Mouse (Mus musculus): ENCODE measurements around the gene Gm5580. TPM values are rescaled to one million over a fixed set of nuclear protein-coding genes. Genes with fewer than 3 reads are reported as not detected.
"Not testable (repeated sequence)": the region's sequence is repeated elsewhere in the genome, so short reads cannot be mapped to it uniquely, and the experiment has no call there.

Gm5580 gene
- total RNA-seq (2021) = 1 to 10 TPM; 2.7 to 3.4 TPM
- long read RNA-seq, experiment 1 = 0 reads
- long read RNA-seq, experiment 2 = 0 reads

- DNase-seq (ENCODE audit: low spot score in 2 of 2) = not testable (repeated sequence)
Measured at GRCm38 (mm10) chr6:116550841-116551240, at the start of gene Gm5580. TSS of gene Gm5580 (plus strand) at chr6:116551141.

- DNase-seq (ENCODE audit: low spot score in 2 of 2) = not testable (repeated sequence)
Measured at GRCm38 (mm10) chr6:116506302-116507003, 44.5 kb upstream of the Gm5580 start, which contains the start of gene Olfr212. TSS of gene Olfr212 (plus strand) at chr6:116506516.

GRCm38 (mm10) chr6:116514832-116515231 lies 36.1 kb upstream of the Gm5580 start:
- no peak for DNase-seq (ENCODE audit: low spot score in 2 of 2)

- no peak for DNase-seq (ENCODE audit: low spot score in 2 of 2)
Measured at GRCm38 (mm10) chr6:116538156-116538555, 12.8 kb upstream of the Gm5580 start, which contains the start of gene Olfr213. TSS of gene Olfr213 (plus strand) at chr6:116538456.

GRCm38 (mm10) chr6:116542500-116542899 lies 8.4 kb upstream of the Gm5580 start:
- DNase-seq (ENCODE audit: low spot score in 2 of 2) = no peak

- DNase-seq (ENCODE audit: low spot score in 2 of 2) = no peak
Measured at GRCm38 (mm10) chr6:116553935-116554334, 3.0 kb downstream of the Gm5580 start, which contains the start of gene Olfr214. TSS of gene Olfr214 (plus strand) at chr6:116554235.

- no peak for DNase-seq (ENCODE audit: low spot score in 2 of 2)
Measured at GRCm38 (mm10) chr6:116554952-116555351, 4.0 kb downstream of the Gm5580 start.

- DNase-seq (ENCODE audit: low spot score in 2 of 2) = peak in 1 of 2 experiments; percentile 15
Measured at GRCm38 (mm10) chr6:116569834-116570233, 18.9 kb downstream of the Gm5580 start.

GRCm38 (mm10) chr6:116584095-116584494 lies 33.2 kb downstream of the Gm5580 start, which contains the start of gene Olfr215:
TSS of gene Olfr215 (minus strand) at chr6:116584195.
- DNase-seq (ENCODE audit: low spot score in 2 of 2) = no peak

GRCm38 (mm10) chr6:116600969-116601368 lies 50.0 kb downstream of the Gm5580 start:
- not testable (repeated sequence) for DNase-seq (ENCODE audit: low spot score in 2 of 2)

Other genes with a start within 250 kb of the Gm5580 start
- 10 to 100 TPM; 36.8 to 41.1 TPM for gene March8, start 213.1 kb upstream of the Gm5580 start, total RNA-seq (2021)
- 1 to 10 TPM; 3.6 to 4.1 TPM for gene Alox5, start 90.0 kb upstream of the Gm5580 start, total RNA-seq (2021)
- gene Olfr211, start 62.0 kb upstream of the Gm5580 start, total RNA-seq (2021) = not detected
- gene Olfr212, start 44.6 kb upstream of the Gm5580 start, total RNA-seq (2021) = not detected
- not detected for gene Olfr213, start 12.7 kb upstream of the Gm5580 start, total RNA-seq (2021)
- gene Olfr214, start 3.1 kb downstream of the Gm5580 start, total RNA-seq (2021) = not detected
- gene Olfr215, start 33.1 kb downstream of the Gm5580 start, total RNA-seq (2021) = not detected
- gene Zfp422, start 77.9 kb downstream of the Gm5580 start, total RNA-seq (2021) = 10 to 100 TPM; 29.6 to 30.9 TPM
- gene Depp1, start 99.5 kb downstream of the Gm5580 start, total RNA-seq (2021) = 10 to 100 TPM; 11.5 to 14.1 TPM
- gene Rassf4, start 122.8 kb downstream of the Gm5580 start, total RNA-seq (2021) = 10 to 100 TPM; 14.5 to 14.7 TPM
- gene Tmem72, start 165.8 kb downstream of the Gm5580 start, total RNA-seq (2021) = 1 to 10 TPM; 2.3 to 6.3 TPM